Mouse (Mus musculus) myocyte (in vitro differentiated cells): ENCODE data around the gene Cxcl12. TPM values are rescaled to one million over a fixed set of nuclear protein-coding genes. Genes with fewer than 3 reads are reported as not detected.

Experiments
- H3K27me3 ChIP-seq: one replicate; pipeline ENCODE4 v1.6.1; 2011; ENCODE audit not compliant: control insufficient read depth, insufficient read depth, insufficient read length
- H3K36me3 ChIP-seq: one replicate; pipeline ENCODE4 v1.6.1; 2011; ENCODE audit not compliant: control insufficient read depth, insufficient read depth
- H3K4me2 ChIP-seq: one replicate; pipeline ENCODE4 v1.6.1; 2011; ENCODE audit warnings: low read depth, control low read depth
- H3K4me3 ChIP-seq: one replicate; pipeline ENCODE4 v1.5.1; 2011; ENCODE audit warnings: mild to moderate bottlenecking, control low read depth, moderate library complexity
- H3K79me2 ChIP-seq: one replicate; pipeline ENCODE4 v1.6.1; 2011; ENCODE audit not compliant: control insufficient read depth, insufficient read depth
- H3ac ChIP-seq: one replicate; pipeline ENCODE4 v1.6.1; 2011; ENCODE audit not compliant: control insufficient read depth, insufficient read length
- CEBPB ChIP-seq: IDR thresholded peaks from 2 replicates; pipeline ENCODE4 v1.6.1; 2011; ENCODE audit warnings: mild to moderate bottlenecking, moderate library complexity; ENCODE audit not compliant: poor library complexity, insufficient read depth, severe bottlenecking
- E2F4 ChIP-seq: IDR thresholded peaks from one replicate; pipeline ENCODE4 v1.6.1; 2011; ENCODE audit warnings: mild to moderate bottlenecking, control low read depth, moderate library complexity; ENCODE audit not compliant: insufficient read depth
- MAX ChIP-seq: IDR thresholded peaks from one replicate; pipeline ENCODE4 v1.6.1; 2011; ENCODE audit warnings: low read depth, mild to moderate bottlenecking, control low read depth
- MYOD1 ChIP-seq, 3 experiments: IDR thresholded peaks; one replicate each; pipeline ENCODE4 v1.6.1; 2011; ENCODE audit warnings: control low read depth in 2 of 3, low read depth in 2 of 3, mild to moderate bottlenecking in 2 of 3, moderate library complexity in 1 of 3; ENCODE audit not compliant: insufficient read length in 2 of 3, control insufficient read depth in 1 of 3
- MYOG ChIP-seq, 3 experiments: IDR thresholded peaks; one replicate each; pipeline ENCODE4 v1.6.1; 2011; ENCODE audit warnings: control low read depth in 2 of 3, low read depth in 2 of 3, mild to moderate bottlenecking in 2 of 3; ENCODE audit not compliant: insufficient read length in 2 of 3, control insufficient read depth in 1 of 3, insufficient read depth in 1 of 3
- POLR2A ChIP-seq: IDR thresholded peaks from one replicate; pipeline ENCODE4 v1.6.1; 2011; ENCODE audit warnings: low read depth, mild to moderate bottlenecking, control low read depth, moderate library complexity; ENCODE audit not compliant: insufficient read length
- POLR2AphosphoS2 ChIP-seq: IDR thresholded peaks from one replicate; pipeline ENCODE4 v1.6.1; 2011; ENCODE audit warnings: low read depth, control low read depth; ENCODE audit not compliant: insufficient read length
- REST ChIP-seq: IDR thresholded peaks from one replicate; pipeline ENCODE4 v1.6.1; 2011; ENCODE audit warnings: mild to moderate bottlenecking, control low read depth, moderate library complexity; ENCODE audit not compliant: insufficient read depth, insufficient read length
- SRF ChIP-seq: IDR thresholded peaks from one replicate; pipeline ENCODE4 v1.6.1; 2011; ENCODE audit warnings: low read depth; ENCODE audit not compliant: control insufficient read depth, insufficient read length
- TCF12 ChIP-seq: IDR thresholded peaks from one replicate; pipeline ENCODE4 v1.6.1; 2011; ENCODE audit warnings: mild to moderate bottlenecking, control low read depth; ENCODE audit not compliant: poor library complexity, insufficient read depth, severe bottlenecking
- TCF3 ChIP-seq: IDR thresholded peaks from one replicate; pipeline ENCODE4 v1.6.1; 2011; ENCODE audit warnings: low read depth, control low read depth; ENCODE audit not compliant: insufficient read length
- USF1 ChIP-seq: IDR thresholded peaks from one replicate; pipeline ENCODE4 v1.6.1; 2011; ENCODE audit warnings: low read depth, mild to moderate bottlenecking, control low read depth, moderate library complexity
- polyA plus RNA-seq: library from polyadenylated mRNA; unstranded; fragments of >200 nt; fragmentation: generic; extraction: Trizol; gene quantifications from one replicate; pipeline ENCODE4 v1.2.1, GENCODE M21; 2012; ENCODE audit warnings: missing spikeins

Cxcl12 gene
- polyA plus RNA-seq, 1 experiment = 7.5 TPM

GRCm38 (mm10) chr6:117153046-117153445 lies 15.3 kb upstream of the Cxcl12 start:
- Histone ChIP-seq H3K27me3 (peaks cover 30% of the 10 kb centered on the region), H3K36me3 (no peaks in the 10 kb centered on the region), H3ac (no peak overlapping the region), H3K79me2 (no peaks in the 10 kb centered on the region), H3K4me3 (no peak overlapping the region), H3K4me2 (no peak overlapping the region)
- no peak for TF ChIP-seq POLR2A
- no peak for TF ChIP-seq CEBPB
- no peak for TF ChIP-seq MYOD1 (IDR thresholded peaks at IDR 0.05; ENCODE audit: control insufficient read depth in 1 of 3, insufficient read length in 2 of 3, low read depth in 2 of 3)
- no peak for TF ChIP-seq MAX
- TF ChIP-seq TCF12 = no peak
- no peak for TF ChIP-seq TCF3
- TF ChIP-seq SRF = no peak
- no peak for TF ChIP-seq MYOG (IDR thresholded peaks at IDR 0.05; ENCODE audit: control insufficient read depth in 1 of 3, insufficient read depth in 1 of 3, insufficient read length in 2 of 3, low read depth in 2 of 3)
- TF ChIP-seq USF1 = no peak
- no peak for TF ChIP-seq E2F4
- TF ChIP-seq POLR2AphosphoS2 = no peak
- TF ChIP-seq REST = no peak

- Histone ChIP-seq H3ac (no peak overlapping the region), H3K4me3 (no peak overlapping the region), H3K27me3 (peaks cover 38% of the 10 kb centered on the region), H3K4me2 (no peak overlapping the region), H3K79me2 (no peaks in the 10 kb centered on the region), H3K36me3 (no peaks in the 10 kb centered on the region)
- TF ChIP-seq TCF12 (no peak), POLR2A (no peak), MYOG (IDR thresholded peaks at IDR 0.05; ENCODE audit: control insufficient read depth in 1 of 3, insufficient read depth in 1 of 3, insufficient read length in 2 of 3, low read depth in 2 of 3) (no peak), MAX (no peak), MYOD1 (IDR thresholded peaks at IDR 0.05; ENCODE audit: control insufficient read depth in 1 of 3, insufficient read length in 2 of 3, low read depth in 2 of 3) (no peak), USF1 (no peak), POLR2AphosphoS2 (no peak), SRF (no peak), E2F4 (no peak), CEBPB (no peak), TCF3 (no peak), REST (no peak)
These were observed 11.5 kb upstream of the Cxcl12 start for GRCm38 (mm10) chr6:117156846-117157245.

GRCm38 (mm10) chr6:117159710-117160690 lies 8.3 kb upstream of the Cxcl12 start:
- no peak overlapping the region for H3K4me3 ChIP-seq
- no peaks in the 10 kb centered on the region for H3K79me2 ChIP-seq
- H3K36me3 ChIP-seq = no peaks in the 10 kb centered on the region
- H3K27me3 ChIP-seq = peaks cover 24% of the 10 kb centered on the region
- no peak overlapping the region for H3ac ChIP-seq
- TF ChIP-seq MAX (no peak), REST (no peak), CEBPB (no peak), MYOD1 (IDR thresholded peaks at IDR 0.05; ENCODE audit: control insufficient read depth in 1 of 3, insufficient read length in 2 of 3, low read depth in 2 of 3) (no peak)
- no peak overlapping the region for H3K4me2 ChIP-seq

GRCm38 (mm10) chr6:117163486-117163885 lies 4.8 kb upstream of the Cxcl12 start:
- H3ac ChIP-seq = no peak overlapping the region
- no peak for TF ChIP-seq SRF
- no peak for TF ChIP-seq MYOG (IDR thresholded peaks at IDR 0.05; ENCODE audit: control insufficient read depth in 1 of 3, insufficient read depth in 1 of 3, insufficient read length in 2 of 3, low read depth in 2 of 3)
- no peak for TF ChIP-seq MAX
- no peak for TF ChIP-seq E2F4
- TF ChIP-seq POLR2A = no peak
- TF ChIP-seq CEBPB = no peak
- no peak for TF ChIP-seq TCF3
- TF ChIP-seq POLR2AphosphoS2 = no peak
- TF ChIP-seq REST = no peak
- TF ChIP-seq USF1 = no peak
- TF ChIP-seq MYOD1 (IDR thresholded peaks at IDR 0.05; ENCODE audit: control insufficient read depth in 1 of 3, insufficient read length in 2 of 3, low read depth in 2 of 3) = no peak
- TF ChIP-seq TCF12 = no peak
- H3K36me3 ChIP-seq = no peaks in the 10 kb centered on the region
- peaks cover 14% of the 10 kb centered on the region for H3K27me3 ChIP-seq
- no peak overlapping the region for H3K4me3 ChIP-seq
- no peaks in the 10 kb centered on the region for H3K79me2 ChIP-seq
- no peak overlapping the region for H3K4me2 ChIP-seq
